Mouse (Mus musculus) ES-E14 (cell line): ENCODE data around the gene Ldlrad3. TPM values are rescaled to one million over a fixed set of nuclear protein-coding genes. Genes with fewer than 3 reads are reported as not detected.

ENCODE experiments used
- DNase-seq: peaks from one replicate; pipeline ENCODE4 v3.0.0-alpha.2; 2013; ENCODE audit warnings: low read depth, low spot score
- H3K27ac ChIP-seq: 2 replicates; pipeline ENCODE4 v1.5.1; 2012; ENCODE audit warnings: low read depth, mild to moderate bottlenecking, low read length, moderate library complexity, mixed read lengths; ENCODE audit not compliant: poor library complexity, insufficient read depth, severe bottlenecking
- H3K36me3 ChIP-seq: 2 replicates; pipeline ENCODE4 v1.6.1; 2012; ENCODE audit warnings: mild to moderate bottlenecking, low read length, moderate library complexity, mixed read lengths; ENCODE audit not compliant: control insufficient read depth, poor library complexity, insufficient read depth, severe bottlenecking
- H3K4me1 ChIP-seq, 2 experiments: fragments of 150-350 bp in 1 of 2; sonication (generic) in 1 of 2; 2 replicates each; pipeline ENCODE4 v1.6.1; 2012; ENCODE audit warnings: low read length in 2 of 2, mild to moderate bottlenecking in 1 of 2, mixed read lengths in 1 of 2; ENCODE audit not compliant: control insufficient read depth in 2 of 2, insufficient read depth in 2 of 2, poor library complexity in 1 of 2
- H3K4me3 ChIP-seq, 2 experiments: fragments of 150-350 bp in 1 of 2; sonication (generic) in 1 of 2; 2 replicates each; pipeline ENCODE4 v1.5.1; 2012; ENCODE audit warnings: low read length in 2 of 2, low read depth in 1 of 2, mild to moderate bottlenecking in 1 of 2, mixed read lengths in 1 of 2; ENCODE audit not compliant: insufficient read depth in 1 of 2, poor library complexity in 1 of 2, severe bottlenecking in 1 of 2
- H3K9ac ChIP-seq: 2 replicates; pipeline ENCODE4 v1.6.1; 2012; ENCODE audit warnings: low read depth, mild to moderate bottlenecking, low read length, mixed read lengths; ENCODE audit not compliant: poor library complexity, insufficient read depth, severe bottlenecking
- H3K9me3 ChIP-seq: fragments of 150-350 bp; sonication (generic); 2 replicates; pipeline ENCODE4 v1.6.1; 2012; ENCODE audit warnings: low read depth, mild to moderate bottlenecking, low read length; ENCODE audit not compliant: control insufficient read depth, insufficient read depth
- CHD2 ChIP-seq: IDR thresholded peaks from 2 replicates; pipeline ENCODE4 v1.6.1; 2014; ENCODE audit warnings: mild to moderate bottlenecking, low read depth, low read length, inconsistent platforms
- HCFC1 ChIP-seq: IDR thresholded peaks from 2 replicates; pipeline ENCODE4 v1.6.1; 2012; ENCODE audit warnings: low read length, inconsistent platforms, borderline replicate concordance; ENCODE audit not compliant: insufficient read depth
- MAFK ChIP-seq: IDR thresholded peaks from 2 replicates; pipeline ENCODE4 v1.6.1; 2014; ENCODE audit warnings: mild to moderate bottlenecking, low read depth, low read length, inconsistent platforms; ENCODE audit not compliant: insufficient read depth
- ZC3H11A ChIP-seq: IDR thresholded peaks from 2 replicates; pipeline ENCODE4 v1.6.1; 2012; ENCODE audit warnings: low read depth, mild to moderate bottlenecking, inconsistent platforms, low read length, borderline replicate concordance
- ZNF384 ChIP-seq: IDR thresholded peaks from 2 replicates; pipeline ENCODE4 v1.6.1; 2012; ENCODE audit warnings: low read depth, low read length, inconsistent platforms
- in situ Hi-C, 2 experiments: fragments of 600-800 bp; cut with MboI; formaldehyde crosslinking; loops; one replicate each; pipeline ENCODE4 v1.15.1; 2025; ENCODE audit warnings: low sequenced_read_pairs in 2 of 2, inconsistent platforms in 1 of 2; ENCODE audit not compliant: unreplicated experiment in 2 of 2
- total RNA-seq: library from RNA; depleted of rRNA; stranded (reverse); fragments of 300-350 nt; gene quantifications from 2 replicates; pipeline ENCODE4 v1.2.3, GENCODE M21; 2012

Gene Ldlrad3
- total RNA-seq, 1 experiment, result 27.1 TPM

GRCm38 (mm10) chr2:101963367-101963766, 222.8 kb downstream of the Ldlrad3 start:
- Histone ChIP-seq H3K9ac (no peak overlapping the region), H3K4me3 (no peak overlapping the region), H3K27ac (no peak overlapping the region), H3K9me3 (no peaks in the 10 kb centered on the region), H3K4me1 (peaks cover 6 to 11% of the 10 kb centered on the region in 2 experiments; a peak in 2 of 4 replicates), H3K36me3 (no peaks in the 10 kb centered on the region)
- TF ChIP-seq HCFC1 (no peak), MAFK (no peak), ZNF384 (no peak), ZC3H11A (no peak), CHD2 (no peak)
- no peak for DNase-seq
- in situ Hi-C loops, result no loop called here

- Histone ChIP-seq H3K36me3 (no peaks in the 10 kb centered on the region), H3K27ac (no peak overlapping the region), H3K9me3 (no peaks in the 10 kb centered on the region), H3K9ac (no peak overlapping the region), H3K4me1 (peaks cover 6 to 11% of the 10 kb centered on the region in 2 experiments; a peak in 2 of 4 replicates), H3K4me3 (no peak overlapping the region)
- DNase-seq, result no peak
- in situ Hi-C loops, result no loop called here
- TF ChIP-seq CHD2 (no peak), ZC3H11A (no peak), ZNF384 (no peak), MAFK (no peak), HCFC1 (no peak)
Observed at GRCm38 (mm10) chr2:101962349-101962748, 223.8 kb downstream of the Ldlrad3 start.

- TF ChIP-seq ZNF384, result no peak
- TF ChIP-seq HCFC1, result no peak
- no peak for TF ChIP-seq ZC3H11A
- no peak for TF ChIP-seq CHD2
- TF ChIP-seq MAFK, result no peak
- Histone ChIP-seq H3K27ac (no peak overlapping the region; the same call in 1 of the 2 replicates), H3K9me3 (no peaks in the 10 kb centered on the region), H3K9ac (no peak overlapping the region), H3K4me1 (peaks cover 6 to 11% of the 10 kb centered on the region in 2 experiments; a peak in 2 of 4 replicates), H3K36me3 (no peaks in the 10 kb centered on the region), H3K4me3 (no peak overlapping the region)
- DNase-seq, result peak; percentile 62
- in situ Hi-C loops, result no loop called here
Observed at GRCm38 (mm10) chr2:101961391-101961790, 224.8 kb downstream of the Ldlrad3 start.

- no peak for TF ChIP-seq HCFC1
- Histone ChIP-seq H3K4me1 (peaks cover 6 to 11% of the 10 kb centered on the region in 2 experiments; a peak in 2 of 4 replicates), H3K27ac (no peak overlapping the region), H3K36me3 (no peaks in the 10 kb centered on the region), H3K9ac (no peak overlapping the region), H3K9me3 (no peaks in the 10 kb centered on the region), H3K4me3 (no peak overlapping the region)
- in situ Hi-C loops, result no loop called here
- no peak for DNase-seq
Observed at GRCm38 (mm10) chr2:101960658-101961057, 225.5 kb downstream of the Ldlrad3 start.

GRCm38 (mm10) chr2:101956125-101956524, 230.1 kb downstream of the Ldlrad3 start:
- in situ Hi-C loops, result no loop called here
- no peak overlapping the region for H3K4me3 ChIP-seq
- H3K36me3 ChIP-seq, result peaks cover 14% of the 10 kb centered on the region
- TF ChIP-seq ZC3H11A (no peak), CHD2 (no peak)
- H3K9ac ChIP-seq, result no peak overlapping the region
- no peak overlapping the region for H3K27ac ChIP-seq
- no peak for DNase-seq
- peaks cover 0 to 5% of the 10 kb centered on the region in 2 experiments; a peak in 2 of 4 replicates for H3K4me1 ChIP-seq
- H3K9me3 ChIP-seq, result no peaks in the 10 kb centered on the region
